Mouse (Mus musculus): ENCODE results near the gene Olfr116. TPM values are rescaled to one million over a fixed set of nuclear protein-coding genes. Genes with fewer than 3 reads are reported as not detected.

Olfr116 gene
- not detected in 2 replicates for polyA plus RNA-seq (2012; rRNA removed; ENCODE audit: low replicate concordance)

DNA sequence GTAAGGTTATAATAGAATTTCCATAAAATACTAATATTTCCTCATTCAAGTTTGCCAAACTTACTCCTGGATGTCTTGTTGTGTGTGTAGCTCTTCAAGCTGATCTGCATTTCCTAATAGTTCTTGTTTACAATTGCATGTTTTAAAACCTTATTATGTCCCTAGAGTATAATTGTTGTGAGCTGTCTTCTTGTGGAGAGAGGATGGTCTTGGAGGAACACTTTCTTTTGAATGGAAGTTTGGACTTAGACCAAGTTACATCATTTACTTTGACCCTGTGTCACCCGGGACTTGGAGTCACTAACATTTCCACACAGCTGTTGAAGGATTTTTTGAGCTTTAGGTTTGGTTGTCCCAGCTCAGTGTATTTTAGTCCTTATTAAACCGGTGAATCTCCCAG, at the start of gene Olfr116, which contains the start of gene Olfr115:
Gene Olfr116 (minus strand): TSS at position 191 of the 400 bp plus-strand sequence.
Gene Olfr115 (minus strand): TSS at position 101 of the 400 bp plus-strand sequence.

DNA sequence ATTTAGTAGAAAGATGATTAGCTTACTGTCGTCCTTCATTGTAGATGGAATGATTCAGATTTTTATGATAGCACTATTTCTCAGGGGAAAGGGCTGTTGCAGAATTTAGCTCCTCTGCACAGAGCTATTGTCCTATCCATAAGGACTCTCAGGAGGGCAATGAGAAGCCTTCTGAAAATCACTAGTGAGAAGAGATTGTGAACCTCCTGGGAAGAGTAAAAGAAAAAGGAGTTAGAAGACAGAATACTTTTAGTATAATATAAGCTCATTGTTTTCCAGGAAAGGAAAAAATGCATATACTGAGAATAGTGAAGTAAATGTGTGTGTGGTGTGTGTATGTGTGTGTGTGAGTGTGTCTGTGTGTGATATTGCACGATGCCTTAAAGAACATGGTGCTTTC, 39.7 kb upstream of the Olfr116 start, which contains the start of gene Olfr118:
Gene Olfr118 (plus strand): TSS at position 301 of the 400 bp plus-strand sequence.

DNA sequence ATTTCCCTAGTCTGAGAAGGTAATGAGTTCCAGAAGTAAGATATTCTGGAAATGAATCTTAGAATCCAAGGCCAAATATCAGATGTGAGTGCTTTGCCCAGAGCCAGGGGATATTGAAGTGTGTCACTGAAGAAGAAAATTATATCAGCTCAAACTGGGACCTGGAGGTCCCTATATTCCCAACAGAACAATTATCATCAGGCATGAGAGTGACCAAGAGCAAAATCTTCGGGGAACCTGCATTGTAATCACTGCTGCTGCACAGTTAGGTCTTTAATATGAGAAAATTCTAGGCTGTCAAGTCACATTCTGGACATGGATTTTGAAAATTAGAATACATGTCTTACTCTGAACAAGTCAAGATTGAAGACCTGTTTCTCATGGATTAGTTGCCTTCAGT, 36.7 kb upstream of the Olfr116 start, which contains the start of gene Olfr117:
Gene Olfr117 (minus strand): TSS at position 101 of the 400 bp plus-strand sequence.

DNA sequence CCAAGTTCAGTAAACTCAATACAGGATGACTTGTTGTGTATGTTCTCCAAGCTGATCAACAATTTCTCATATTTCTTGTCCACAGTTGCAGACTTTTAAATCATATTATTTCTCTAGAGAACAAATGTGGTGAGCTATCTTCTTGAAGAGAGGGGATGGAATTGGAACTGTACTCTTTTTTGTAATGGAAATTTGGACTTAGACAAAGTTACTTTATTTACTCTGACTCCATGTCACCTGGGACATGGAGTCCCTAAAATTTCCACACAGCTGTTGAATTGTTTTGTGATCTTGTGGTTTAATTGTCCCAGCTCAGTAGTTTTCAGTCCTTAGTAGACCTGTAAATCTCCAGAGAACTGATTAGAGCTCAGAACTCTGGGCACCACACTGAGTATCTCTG, 34.4 kb downstream of the Olfr116 start, which contains the start of gene Olfr114:
Gene Olfr114 (minus strand): TSS at position 101 of the 400 bp plus-strand sequence.

DNA sequence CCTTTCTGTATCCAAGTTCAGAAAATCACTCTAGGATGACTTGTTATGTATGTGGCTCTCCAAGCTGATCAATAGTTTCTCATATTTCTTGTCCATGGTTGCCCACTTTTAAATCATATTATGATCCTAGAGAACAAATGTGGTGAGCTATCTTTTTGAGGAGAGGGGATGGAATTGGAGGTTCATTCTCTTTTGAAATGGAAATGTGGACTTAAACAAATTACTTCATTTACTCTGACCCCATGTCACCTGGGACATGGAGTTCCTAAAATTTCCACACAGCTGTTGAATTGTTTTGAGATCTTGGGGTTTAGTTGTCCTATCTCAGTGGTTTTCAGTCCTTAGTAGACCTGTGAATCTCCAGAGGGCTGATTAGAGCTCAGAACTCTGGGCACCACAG, 49.4 kb downstream of the Olfr116 start, which contains the start of gene Olfr113:
Gene Olfr113 (minus strand): TSS at position 101 of the 400 bp plus-strand sequence.

Other genes with a start within 250 kb of the Olfr116 start
- not detected in 2 replicates for gene Olfr105-ps, start 248.2 kb downstream of the Olfr116 start, polyA plus RNA-seq (2012; rRNA removed; ENCODE audit: low replicate concordance)
- gene Olfr106-ps, start 236.8 kb downstream of the Olfr116 start, polyA plus RNA-seq (2012; rRNA removed; ENCODE audit: low replicate concordance) = not detected in 2 replicates
- not detected in 2 replicates for gene Olfr107, start 228.0 kb downstream of the Olfr116 start, polyA plus RNA-seq (2012; rRNA removed; ENCODE audit: low replicate concordance)
- gene Olfr108, start 181.7 kb downstream of the Olfr116 start, polyA plus RNA-seq (2012; rRNA removed; ENCODE audit: low replicate concordance) = not detected in 2 replicates
- gene Olfr109, start 168.3 kb downstream of the Olfr116 start, polyA plus RNA-seq (2012; rRNA removed; ENCODE audit: low replicate concordance) = not detected in 2 replicates
- gene H2-M2, start 143.6 kb downstream of the Olfr116 start, polyA plus RNA-seq (2012; rRNA removed; ENCODE audit: low replicate concordance) = 0.08 TPM in 1 of 2 replicates, not detected in the other
- gene Olfr110, start 134.7 kb downstream of the Olfr116 start, polyA plus RNA-seq (2012; rRNA removed; ENCODE audit: low replicate concordance) = not detected in 2 replicates
- gene Olfr111, start 119.2 kb downstream of the Olfr116 start, polyA plus RNA-seq (2012; rRNA removed; ENCODE audit: low replicate concordance) = not detected in 2 replicates
- gene Olfr112, start 57.7 kb downstream of the Olfr116 start, polyA plus RNA-seq (2012; rRNA removed; ENCODE audit: low replicate concordance) = not detected in 2 replicates
- not detected in 2 replicates for gene Olfr113, start 49.5 kb downstream of the Olfr116 start, polyA plus RNA-seq (2012; rRNA removed; ENCODE audit: low replicate concordance)
- gene Olfr114, start 34.5 kb downstream of the Olfr116 start, polyA plus RNA-seq (2012; rRNA removed; ENCODE audit: low replicate concordance) = not detected in 2 replicates
- not detected in 2 replicates for gene Olfr115, start 90 bp downstream of the Olfr116 start, polyA plus RNA-seq (2012; rRNA removed; ENCODE audit: low replicate concordance)
- not detected in 2 replicates for gene Olfr117, start 36.6 kb upstream of the Olfr116 start, polyA plus RNA-seq (2012; rRNA removed; ENCODE audit: low replicate concordance)
- gene Olfr118, start 39.8 kb upstream of the Olfr116 start, polyA plus RNA-seq (2012; rRNA removed; ENCODE audit: low replicate concordance) = not detected in 2 replicates
- gene Olfr119, start 69.4 kb upstream of the Olfr116 start, polyA plus RNA-seq (2012; rRNA removed; ENCODE audit: low replicate concordance) = not detected in 2 replicates
- gene Olfr120, start 94.6 kb upstream of the Olfr116 start, polyA plus RNA-seq (2012; rRNA removed; ENCODE audit: low replicate concordance) = not detected in 2 replicates
- gene Olfr121, start 121.7 kb upstream of the Olfr116 start, polyA plus RNA-seq (2012; rRNA removed; ENCODE audit: low replicate concordance) = not detected in 2 replicates
- not detected in 2 replicates for gene Olfr122, start 141.4 kb upstream of the Olfr116 start, polyA plus RNA-seq (2012; rRNA removed; ENCODE audit: low replicate concordance)
- not detected in 2 replicates for gene Olfr123, start 166.3 kb upstream of the Olfr116 start, polyA plus RNA-seq (2012; rRNA removed; ENCODE audit: low replicate concordance)
- gene Olfr124, start 172.7 kb upstream of the Olfr116 start, polyA plus RNA-seq (2012; rRNA removed; ENCODE audit: low replicate concordance) = not detected in 2 replicates
- not detected in 2 replicates for gene Olfr125, start 205.8 kb upstream of the Olfr116 start, polyA plus RNA-seq (2012; rRNA removed; ENCODE audit: low replicate concordance)
- not detected in 2 replicates for gene Olfr126, start 220.3 kb upstream of the Olfr116 start, polyA plus RNA-seq (2012; rRNA removed; ENCODE audit: low replicate concordance)